Mouse (Mus musculus): ENCODE measurements around the gene Bcl7c. TPM values are rescaled to one million over a fixed set of nuclear protein-coding genes. Genes with fewer than 3 reads are reported as not detected.

Gene Bcl7c
- polyA plus RNA-seq (2015; fragmentation: Nextera tagmentation; extraction: Ambion mirVana) = 26.9 and 28.9 TPM in 2 replicates

GRCm38 (mm10) chr7:127708207-127709078 lies at the start of gene Bcl7c:
Bcl7c (minus strand) TSS chr7:127708933.
- peak; percentile 82 for DNase-seq
- peak; percentile 92 for ATAC-seq (ENCODE audit: low read depth)
- H3K36me3 ChIP-seq = peaks cover 23% of the 10 kb centered on the region
- no peaks in the 10 kb centered on the region for H3K27me3 ChIP-seq
- peak within 1 kb of the TSS; percentile 84 for H3K9ac ChIP-seq
- peak within 1 kb of the TSS; percentile 89 for H3K27ac ChIP-seq
- peaks cover 59% of the 10 kb centered on the region for H3K4me1 ChIP-seq (replicated peaks)
- WGBS (ENCODE audit: insufficient replicate concordance) = under 1% methylated on average over 85 of the region's 90 CpGs
- peak within 1 kb of the TSS; percentile 97 for H3K4me2 ChIP-seq
- peak within 1 kb of the TSS; percentile 77 for H3K4me3 ChIP-seq (replicated peaks)
- no peaks in the 10 kb centered on the region for H3K9me3 ChIP-seq (replicated peaks)

GRCm38 (mm10) chr7:127753741-127754140 lies 45.0 kb upstream of the Bcl7c start:
- 73% methylated on average over 7 of the region's 7 CpGs for WGBS (ENCODE audit: insufficient replicate concordance)
- H3K4me2 ChIP-seq = no peak overlapping the region
- H3K4me1 ChIP-seq (replicated peaks) = no peaks in the 10 kb centered on the region
- H3K4me3 ChIP-seq (replicated peaks) = no peak overlapping the region
- H3K9ac ChIP-seq = no peak overlapping the region
- H3K27me3 ChIP-seq = no peaks in the 10 kb centered on the region
- H3K27ac ChIP-seq = no peak overlapping the region
- H3K9me3 ChIP-seq (replicated peaks) = no peaks in the 10 kb centered on the region
- H3K36me3 ChIP-seq = peaks cover 54% of the 10 kb centered on the region
- ATAC-seq (ENCODE audit: low read depth) = no peak
- DNase-seq = no peak

GRCm38 (mm10) chr7:127753158-127753557 lies 44.4 kb upstream of the Bcl7c start:
- 51% methylated on average over 5 of the region's 5 CpGs for WGBS (ENCODE audit: insufficient replicate concordance)
- H3K36me3 ChIP-seq = peaks cover 58% of the 10 kb centered on the region
- H3K9me3 ChIP-seq (replicated peaks) = no peaks in the 10 kb centered on the region
- 0 out of 2 replicates have a peak, but pooled peaks cover under 1% of the 10 kb centered on the region for H3K4me1 ChIP-seq (replicated peaks)
- DNase-seq = no peak
- H3K4me2 ChIP-seq = no peak overlapping the region
- H3K4me3 ChIP-seq (replicated peaks) = no peak overlapping the region
- H3K27me3 ChIP-seq = no peaks in the 10 kb centered on the region
- H3K9ac ChIP-seq = no peak overlapping the region
- no peak overlapping the region for H3K27ac ChIP-seq
- no peak for ATAC-seq (ENCODE audit: low read depth)

- Histone ChIP-seq H3K4me1 (replicated peaks) (peaks cover 11% of the 10 kb centered on the region), H3K27me3 (no peaks in the 10 kb centered on the region), H3K4me2 (no peak overlapping the region), H3K9ac (no peak overlapping the region), H3K4me3 (replicated peaks) (no peak overlapping the region), H3K9me3 (replicated peaks) (no peaks in the 10 kb centered on the region), H3K36me3 (peaks cover 59% of the 10 kb centered on the region), H3K27ac (no peak overlapping the region)
- DNase-seq (no peak), ATAC-seq (ENCODE audit: low read depth) (no peak)
- 89% methylated on average over 27 of the region's 27 CpGs for WGBS (ENCODE audit: insufficient replicate concordance)
These were observed 43.3 kb upstream of the Bcl7c start for GRCm38 (mm10) chr7:127752069-127752468.

- no peak overlapping the region for H3K4me2 ChIP-seq
- 87% methylated on average over 5 of the region's 5 CpGs for WGBS (ENCODE audit: insufficient replicate concordance)
- H3K27me3 ChIP-seq = no peaks in the 10 kb centered on the region
- peaks cover 16% of the 10 kb centered on the region for H3K4me1 ChIP-seq (replicated peaks)
- ATAC-seq (ENCODE audit: low read depth) = no peak
- no peaks in the 10 kb centered on the region for H3K9me3 ChIP-seq (replicated peaks)
- H3K9ac ChIP-seq = no peak overlapping the region
- 0 out of 2 replicates have a peak overlapping the region, but pooled peaks have one; percentile 3 for H3K27ac ChIP-seq
- H3K36me3 ChIP-seq = peaks cover 59% of the 10 kb centered on the region
- DNase-seq = no peak
- no peak overlapping the region for H3K4me3 ChIP-seq (replicated peaks)
These were observed 42.9 kb upstream of the Bcl7c start for GRCm38 (mm10) chr7:127751619-127752018.

GRCm38 (mm10) chr7:127750131-127751127 lies 41.7 kb upstream of the Bcl7c start:
- Histone ChIP-seq H3K27me3 (no peaks in the 10 kb centered on the region), H3K27ac (no peak overlapping the region), H3K9ac (no peak overlapping the region), H3K4me3 (replicated peaks) (no peak overlapping the region), H3K4me2 (no peak overlapping the region), H3K4me1 (replicated peaks) (peaks cover 22% of the 10 kb centered on the region), H3K9me3 (replicated peaks) (no peaks in the 10 kb centered on the region), H3K36me3 (peaks cover 58% of the 10 kb centered on the region)
- no peak for ATAC-seq (ENCODE audit: low read depth)
- 80% methylated on average over 19 of the region's 19 CpGs for WGBS (ENCODE audit: insufficient replicate concordance)
- no peak for DNase-seq

- H3K4me3 ChIP-seq (replicated peaks) = no peak overlapping the region
These were observed 39.5 kb upstream of the Bcl7c start for GRCm38 (mm10) chr7:127748235-127748560.

GRCm38 (mm10) chr7:127747559-127748234 lies 39.0 kb upstream of the Bcl7c start:
- H3K4me2 ChIP-seq = peak overlapping the region; percentile 98
- H3K27me3 ChIP-seq = no peaks in the 10 kb centered on the region
- H3K4me3 ChIP-seq (replicated peaks) = peak overlapping the region; percentile 70
- no peak overlapping the region for H3K27ac ChIP-seq
- H3K9me3 ChIP-seq (replicated peaks) = no peaks in the 10 kb centered on the region
- H3K9ac ChIP-seq = no peak overlapping the region
- no peak for ATAC-seq (ENCODE audit: low read depth)
- peaks cover 37% of the 10 kb centered on the region for H3K4me1 ChIP-seq (replicated peaks)
- no peak for DNase-seq
- peaks cover 47% of the 10 kb centered on the region for H3K36me3 ChIP-seq
- 70% methylated on average over 6 of the region's 6 CpGs for WGBS (ENCODE audit: insufficient replicate concordance)

More at GRCm38 (mm10) chr7:127748235-127748560, 39.5 kb upstream of the Bcl7c start:
- H3K27ac ChIP-seq = no peak overlapping the region
- no peak for DNase-seq
- WGBS (ENCODE audit: insufficient replicate concordance) = 90% methylated on average over 28 of the region's 28 CpGs
- no peaks in the 10 kb centered on the region for H3K27me3 ChIP-seq
- no peak overlapping the region for H3K9ac ChIP-seq
- H3K4me1 ChIP-seq (replicated peaks) = peaks cover 37% of the 10 kb centered on the region
- peaks cover 49% of the 10 kb centered on the region for H3K36me3 ChIP-seq
- H3K4me2 ChIP-seq = no peak overlapping the region
- no peak for ATAC-seq (ENCODE audit: low read depth)
- H3K9me3 ChIP-seq (replicated peaks) = no peaks in the 10 kb centered on the region

GRCm38 (mm10) chr7:127746494-127747491 lies 38.1 kb upstream of the Bcl7c start:
- ATAC-seq (ENCODE audit: low read depth) (peak; percentile 4), DNase-seq (no peak)
- no peaks in the 10 kb centered on the region for H3K9me3 ChIP-seq (replicated peaks)
- peak overlapping the region; percentile 70 for H3K4me3 ChIP-seq (replicated peaks)
- peaks cover 37% of the 10 kb centered on the region for H3K4me1 ChIP-seq (replicated peaks)
- peak overlapping the region; percentile 98 for H3K4me2 ChIP-seq
- H3K36me3 ChIP-seq = peaks cover 40% of the 10 kb centered on the region
- H3K27ac ChIP-seq = peak overlapping the region; percentile 84
- no peaks in the 10 kb centered on the region for H3K27me3 ChIP-seq
- peak overlapping the region; percentile 78 for H3K9ac ChIP-seq
- 2% methylated on average over 59 of the region's 62 CpGs for WGBS (ENCODE audit: insufficient replicate concordance)
